Mouse (Mus musculus) forebrain, embryonic 11.5 days (tissue): ENCODE measurements around the gene Ppa1. TPM values are rescaled to one million over a fixed set of nuclear protein-coding genes. Genes with fewer than 3 reads are reported as not detected.
"Not testable (repeated sequence)": the region's sequence is repeated elsewhere in the genome, so short reads cannot be mapped to it uniquely, and the experiment has no call there.

Experiments
- ATAC-seq: fragments of 200-750 bp; cut with Nextera tagmentation; replicated peaks from 2 replicates; pipeline ENCODE4 v1.8.0; 2017; ENCODE audit warnings: moderate TSS enrichment; ENCODE audit not compliant: low FRiP score
- DNase-seq: peaks from one replicate; pipeline ENCODE4 v3.0.0-alpha.2; 2017; ENCODE audit warnings: low spot score
- H3K27ac ChIP-seq: fragments of 300-500 bp; sonication (generic); 2 replicates; pipeline ENCODE4 v1.5.1; 2014; ENCODE audit warnings: low read depth, low read length
- H3K27me3 ChIP-seq: fragments of 300-500 bp; sonication (generic); 2 replicates; pipeline ENCODE4 v1.6.1; 2014; ENCODE audit warnings: mild to moderate bottlenecking, low read length, mixed read lengths; ENCODE audit not compliant: control insufficient read depth, insufficient read depth
- H3K36me3 ChIP-seq: fragments of 300-500 bp; sonication (generic); 2 replicates; pipeline ENCODE4 v1.6.1; 2014; ENCODE audit warnings: mild to moderate bottlenecking, low read length, moderate library complexity, mixed read lengths; ENCODE audit not compliant: control insufficient read depth, insufficient read depth
- H3K4me1 ChIP-seq: fragments of 300-500 bp; sonication (generic); replicated peaks from 2 replicates; pipeline ENCODE4 v1.6.1; 2014; ENCODE audit warnings: low read length, mixed read lengths; ENCODE audit not compliant: control insufficient read depth, insufficient read depth
- H3K4me2 ChIP-seq: fragments of 300-500 bp; sonication (generic); 2 replicates; pipeline ENCODE4 v1.6.1; 2014; ENCODE audit warnings: low read depth, mild to moderate bottlenecking, low read length, moderate library complexity, mixed read lengths; ENCODE audit not compliant: severe bottlenecking
- H3K4me3 ChIP-seq: fragments of 300-500 bp; sonication (generic); 2 replicates; pipeline ENCODE4 v1.5.1; 2014; ENCODE audit warnings: low read depth, low read length
- H3K9ac ChIP-seq: fragments of 300-500 bp; sonication (generic); 2 replicates; pipeline ENCODE4 v1.6.1; 2014; ENCODE audit warnings: low read length
- H3K9me3 ChIP-seq: fragments of 300-500 bp; sonication (generic); 2 replicates; pipeline ENCODE4 v1.6.1; 2016; ENCODE audit warnings: low read length, mixed read lengths; ENCODE audit not compliant: control insufficient read depth
- WGBS: fragments of 180-500 bp; shearing (Covaris S2); extraction: QIAGEN DNeasy Blood & Tissue Kit; methylation state at CpG from one replicate; pipeline ENCODE4 v1.1.7; 2014; 5-methylcytosine and 5-hydroxymethylcytosine counted together
- polyA plus RNA-seq: library from polyadenylated mRNA; unstranded; fragments of >200 nt; fragmentation: Nextera tagmentation; extraction: Ambion mirVana; gene quantifications from 2 replicates; pipeline ENCODE4 v1.2.1, GENCODE M21; 2014

The Ppa1 gene
- polyA plus RNA-seq, 1 experiment from 2014 or later, result 330 TPM

- no peak for ATAC-seq
- Histone ChIP-seq H3K4me1 (no peaks in the 10 kb centered on the region), H3K4me2 (no peak overlapping the region), H3K27me3 (no peaks in the 10 kb centered on the region), H3K27ac (no peak overlapping the region), H3K9me3 (no peaks in the 10 kb centered on the region), H3K4me3 (no peak overlapping the region), H3K9ac (no peak overlapping the region), H3K36me3 (no peaks in the 10 kb centered on the region)
- DNase-seq, result no peak
- WGBS, result 70% methylated on average over 8 of the region's 8 CpGs
Observed at GRCm38 (mm10) chr10:61610650-61611235, 37.6 kb upstream of the Ppa1 start.

- Histone ChIP-seq H3K27me3 (no peaks in the 10 kb centered on the region), H3K4me1 (no peaks in the 10 kb centered on the region), H3K9ac (no peak overlapping the region), H3K36me3 (no peaks in the 10 kb centered on the region), H3K27ac (no peak overlapping the region), H3K4me3 (no peak overlapping the region), H3K4me2 (no peak overlapping the region), H3K9me3 (no peaks in the 10 kb centered on the region)
- DNase-seq (no peak), ATAC-seq (no peak)
- 79% methylated on average over 7 of the region's 7 CpGs for WGBS
Observed at GRCm38 (mm10) chr10:61614311-61614710, 34.0 kb upstream of the Ppa1 start.

DNA sequence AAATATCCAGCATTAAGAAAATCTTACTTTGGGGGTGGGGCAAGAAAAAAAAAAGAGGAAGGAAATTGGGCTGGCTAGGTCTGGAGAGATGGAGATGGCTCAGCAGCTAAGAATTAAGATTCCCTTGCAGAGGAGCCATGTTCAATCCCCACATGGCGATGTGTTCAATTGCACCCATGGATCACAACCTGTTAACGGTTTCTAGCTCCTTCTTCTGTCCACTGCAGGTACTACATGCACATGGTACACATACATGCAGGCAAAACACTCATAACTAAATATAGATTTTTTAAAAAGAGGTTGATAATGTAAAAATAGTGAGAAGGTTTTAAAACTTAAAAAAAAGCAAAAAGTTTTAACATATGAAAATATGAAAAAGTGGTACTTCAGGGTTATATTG is 29.8 kb upstream of the Ppa1 start:
- Histone ChIP-seq H3K36me3 (no peaks in the 10 kb centered on the region), H3K4me1 (no peaks in the 10 kb centered on the region), H3K9ac (no peak overlapping the region), H3K27me3 (no peaks in the 10 kb centered on the region), H3K27ac (no peak overlapping the region), H3K4me3 (no peak overlapping the region), H3K9me3 (no peaks in the 10 kb centered on the region), H3K4me2 (no peak overlapping the region)
- 84% methylated on average over 2 of the region's 2 CpGs for WGBS
- ATAC-seq (no peak), DNase-seq (no peak)

GRCm38 (mm10) chr10:61621681-61622080 is 26.7 kb upstream of the Ppa1 start:
- Histone ChIP-seq H3K27me3 (peaks cover 21% of the 10 kb centered on the region), H3K4me1 (peaks cover 5% of the 10 kb centered on the region), H3K4me3 (no peak overlapping the region), H3K27ac (no peak overlapping the region), H3K4me2 (no peak overlapping the region), H3K9ac (no peak overlapping the region), H3K36me3 (no peaks in the 10 kb centered on the region), H3K9me3 (no peaks in the 10 kb centered on the region)
- ATAC-seq (no peak), DNase-seq (no peak)
- WGBS, result 48% methylated on average over 9 of the region's 9 CpGs

DNA sequence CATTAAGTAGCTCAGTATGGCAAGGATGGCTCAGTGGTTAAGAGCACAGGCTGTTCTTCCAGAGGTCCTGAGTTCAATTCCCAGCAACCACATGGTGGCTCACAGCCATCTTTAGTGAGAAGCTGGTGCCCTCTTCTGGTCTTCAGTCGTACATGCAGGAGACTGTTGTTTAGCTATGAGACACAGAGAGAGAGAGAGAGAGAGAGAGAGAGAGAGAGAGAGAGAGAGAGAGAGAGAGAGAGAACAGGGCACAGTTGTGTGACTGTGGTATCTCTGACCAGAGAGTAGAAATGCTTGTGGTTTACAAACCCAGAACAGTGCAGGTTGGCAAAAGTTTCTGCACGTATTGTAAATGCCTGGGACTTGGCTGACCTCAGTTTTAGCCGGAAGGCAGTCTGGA is 24.5 kb upstream of the Ppa1 start:
- not testable (repeated sequence) for DNase-seq, H3K4me2 ChIP-seq, H3K27ac ChIP-seq, H3K9ac ChIP-seq, H3K4me3 ChIP-seq, H3K36me3 ChIP-seq, H3K4me1 ChIP-seq, H3K9me3 ChIP-seq, ATAC-seq
- 63% methylated on average over 3 of the region's 3 CpGs for WGBS
- H3K27me3 ChIP-seq, result peaks cover 21% of the 10 kb centered on the region

DNA sequence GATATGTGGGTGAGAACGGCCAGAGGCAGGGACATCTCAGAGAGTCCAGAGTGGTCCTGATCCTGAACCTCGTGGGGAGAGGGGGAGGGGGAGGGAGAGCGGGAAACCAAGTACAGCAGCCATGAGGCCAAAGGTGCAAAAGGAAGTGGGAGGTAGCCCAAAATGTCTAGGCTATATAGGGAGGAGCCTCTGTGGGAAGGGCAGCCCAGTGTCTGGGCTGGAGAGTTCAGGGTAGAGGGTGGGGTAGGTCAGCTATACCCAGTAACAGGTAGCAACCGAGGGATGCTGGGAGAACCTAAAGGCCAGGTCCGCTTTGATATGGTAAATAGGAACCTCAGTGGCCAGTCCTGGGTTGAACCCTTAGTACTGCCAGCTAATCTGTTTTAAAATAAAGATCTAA is 23.6 kb upstream of the Ppa1 start:
- no peak for ATAC-seq
- Histone ChIP-seq H3K4me1 (peaks cover 5% of the 10 kb centered on the region), H3K36me3 (no peaks in the 10 kb centered on the region), H3K9ac (no peak overlapping the region), H3K27me3 (peaks cover 21% of the 10 kb centered on the region), H3K27ac (no peak overlapping the region), H3K9me3 (no peaks in the 10 kb centered on the region), H3K4me3 (no peak overlapping the region), H3K4me2 (peak overlapping the region; percentile 76; the same call in 1 of the 2 replicates)
- 31% methylated on average over 5 of the region's 5 CpGs for WGBS
- no peak for DNase-seq

DNA sequence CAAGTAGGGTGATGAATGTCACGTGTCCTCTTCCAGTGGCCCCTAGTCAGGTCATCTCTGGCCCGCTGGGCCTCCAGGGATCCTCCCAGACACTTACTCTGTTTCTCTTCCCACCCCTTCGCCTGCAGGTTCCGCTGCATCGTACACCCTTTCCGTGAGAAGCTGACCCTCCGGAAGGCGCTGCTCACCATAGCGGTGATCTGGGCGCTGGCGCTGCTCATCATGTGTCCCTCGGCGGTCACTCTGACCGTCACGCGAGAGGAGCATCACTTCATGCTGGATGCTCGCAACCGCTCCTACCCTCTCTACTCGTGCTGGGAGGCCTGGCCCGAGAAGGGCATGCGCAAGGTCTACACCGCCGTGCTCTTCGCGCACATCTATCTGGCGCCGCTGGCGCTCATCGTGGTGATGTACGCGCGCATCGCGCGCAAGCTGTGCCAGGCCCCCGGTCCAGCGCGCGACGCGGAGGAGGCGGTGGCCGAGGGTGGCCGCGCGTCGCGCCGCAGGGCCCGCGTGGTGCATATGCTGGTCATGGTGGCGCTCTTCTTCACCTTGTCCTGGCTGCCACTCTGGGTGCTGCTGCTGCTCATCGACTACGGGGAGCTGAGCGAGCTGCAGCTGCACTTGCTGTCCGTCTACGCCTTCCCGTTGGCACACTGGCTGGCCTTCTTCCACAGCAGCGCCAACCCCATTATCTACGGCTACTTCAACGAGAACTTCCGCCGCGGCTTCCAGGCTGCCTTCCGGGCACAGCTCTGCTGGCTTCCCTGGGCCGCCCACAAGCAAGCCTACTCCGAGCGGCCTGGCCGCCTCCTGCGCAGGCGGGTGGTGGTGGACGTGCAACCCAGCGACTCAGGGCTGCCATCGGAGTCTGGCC is 22.7 kb upstream of the Ppa1 start:
- Histone ChIP-seq H3K4me1 (peaks cover 5% of the 10 kb centered on the region), H3K9me3 (no peaks in the 10 kb centered on the region), H3K27me3 (peaks cover 21% of the 10 kb centered on the region), H3K9ac (peak overlapping the region; percentile 43), H3K4me3 (peak overlapping the region; percentile 32), H3K4me2 (peak overlapping the region; percentile 76), H3K36me3 (no peaks in the 10 kb centered on the region), H3K27ac (no peak overlapping the region)
- DNase-seq, result no peak
- whole genome bisulfite sequencing, result 3% methylated on average over 74 of the region's 74 CpGs
- ATAC-seq, result no peak

DNA sequence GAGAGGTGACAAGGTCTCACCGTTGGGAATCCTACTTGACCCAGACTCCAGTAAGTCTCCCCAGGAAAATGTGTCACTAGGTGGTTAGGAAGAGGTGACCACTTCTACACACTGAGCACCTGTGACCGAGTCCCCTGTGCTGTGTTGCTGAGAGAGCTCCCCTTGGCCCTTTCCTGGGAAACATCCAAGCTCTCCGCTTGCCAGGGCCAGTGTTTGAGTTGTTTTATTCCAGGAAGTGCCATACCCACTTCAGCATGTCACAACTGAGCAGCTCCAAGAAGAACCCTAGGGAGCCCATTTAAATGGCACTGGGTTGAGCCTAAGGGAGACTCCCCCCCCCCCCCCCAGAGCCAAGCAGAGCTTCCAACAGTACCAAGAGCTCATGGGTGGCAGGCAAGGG is 21.8 kb upstream of the Ppa1 start:
- H3K27ac ChIP-seq, result no peak overlapping the region
- H3K36me3 ChIP-seq, result no peaks in the 10 kb centered on the region
- no peaks in the 10 kb centered on the region for H3K9me3 ChIP-seq
- DNase-seq (no peak), ATAC-seq (no peak)
- H3K4me3 ChIP-seq, result no peak overlapping the region
- H3K9ac ChIP-seq, result no peak overlapping the region
- peaks cover 5% of the 10 kb centered on the region for H3K4me1 ChIP-seq
- no peak overlapping the region for H3K4me2 ChIP-seq
- peaks cover 21% of the 10 kb centered on the region for H3K27me3 ChIP-seq
- WGBS, result 85% methylated on average over 3 of the region's 3 CpGs
